Mouse (Mus musculus) liver, postnatal 0 days (tissue): ENCODE measurements around the gene Fgd4. TPM values are rescaled to one million over a fixed set of nuclear protein-coding genes. Genes with fewer than 3 reads are reported as not detected.
"Not testable (repeated sequence)": the region's sequence is repeated elsewhere in the genome, so short reads cannot be mapped to it uniquely, and the experiment has no call there.

ENCODE experiments used
- ATAC-seq: fragments of 200-750 bp; cut with Nextera tagmentation; 2 replicates; pipeline ENCODE4 v1.8.0; 2017; ENCODE audit warnings: mild to moderate bottlenecking, moderate library complexity
- DNase-seq: peaks from one replicate; pipeline ENCODE4 v3.0.0-alpha.2; 2016
- H3K27ac ChIP-seq: fragments of 300-500 bp; sonication (generic); 2 replicates; pipeline ENCODE4 v1.5.1; 2014; ENCODE audit warnings: antibody characterized with exemption, moderate library complexity, mild to moderate bottlenecking, low read depth
- H3K27me3 ChIP-seq: fragments of 300-500 bp; sonication (generic); 2 replicates; pipeline ENCODE4 v1.6.1; 2014; ENCODE audit warnings: low read length, control low read depth, mixed read lengths; ENCODE audit not compliant: insufficient read depth
- H3K36me3 ChIP-seq: fragments of 300-500 bp; sonication (generic); replicated peaks from 2 replicates; pipeline ENCODE4 v1.6.1; 2014; ENCODE audit warnings: mild to moderate bottlenecking, control low read depth, low read length, moderate library complexity, mixed read lengths; ENCODE audit not compliant: insufficient read depth
- H3K4me1 ChIP-seq: fragments of 300-500 bp; sonication (generic); 2 replicates; pipeline ENCODE4 v1.6.1; 2014; ENCODE audit warnings: antibody characterized with exemption, mild to moderate bottlenecking, control low read depth; ENCODE audit not compliant: insufficient read depth
- H3K4me2 ChIP-seq: fragments of 300-500 bp; sonication (generic); 2 replicates; pipeline ENCODE4 v1.6.1; 2014; ENCODE audit warnings: low read depth, mild to moderate bottlenecking, low read length, moderate library complexity, mixed read lengths
- H3K4me3 ChIP-seq: fragments of 300-500 bp; sonication (generic); 2 replicates; pipeline ENCODE4 v1.5.1; 2014; ENCODE audit warnings: low read depth, low read length
- H3K9ac ChIP-seq: fragments of 300-500 bp; sonication (generic); replicated peaks from 2 replicates; pipeline ENCODE4 v1.6.1; 2014; ENCODE audit warnings: mild to moderate bottlenecking, moderate library complexity
- H3K9me3 ChIP-seq: fragments of 300-500 bp; sonication (generic); 2 replicates; pipeline ENCODE4 v1.6.1; 2016; ENCODE audit warnings: mild to moderate bottlenecking, control low read depth, low read length, mixed read lengths
- CTCF ChIP-seq: sonication (generic); IDR thresholded peaks from 2 replicates; pipeline ENCODE4 v1.5.1; 2016; ENCODE audit warnings: antibody characterized with exemption, low read depth
- EP300 ChIP-seq: IDR thresholded peaks from 2 replicates; pipeline ENCODE4 v1.6.1; 2016; ENCODE audit warnings: antibody characterized with exemption, low read depth, mild to moderate bottlenecking
- WGBS: fragments of 180-500 bp; shearing (Covaris S2); extraction: QIAGEN DNeasy Blood & Tissue Kit; methylation state at CpG from one replicate; pipeline ENCODE4 v1.1.7; 2014; ENCODE audit not compliant: insufficient replicate concordance; 5-methylcytosine and 5-hydroxymethylcytosine counted together
- polyA plus RNA-seq: library from polyadenylated mRNA; unstranded; fragments of >200 nt; fragmentation: Nextera tagmentation; extraction: Ambion mirVana; gene quantifications from 2 replicates; pipeline ENCODE4 v1.2.1, GENCODE M21; 2015

Fgd4 gene
- polyA plus RNA-seq, 1 experiment from 2014 or later, result 2.1 TPM

- Histone ChIP-seq H3K36me3 (no peaks in the 10 kb centered on the region), H3K4me3 (no peak overlapping the region), H3K4me2 (no peak overlapping the region), H3K9ac (no peak overlapping the region), H3K27ac (no peak overlapping the region), H3K9me3 (no peaks in the 10 kb centered on the region), H3K27me3 (no peaks in the 10 kb centered on the region), H3K4me1 (0 out of 2 replicates have a peak, but pooled peaks cover 2% of the 10 kb centered on the region)
- ATAC-seq, result no peak
- WGBS, result 72% methylated on average over 2 of the region's 2 CpGs
- no peak for DNase-seq
- TF ChIP-seq EP300 (no peak), CTCF (no peak)
These were observed 46.3 kb downstream of the Fgd4 start for GRCm38 (mm10) chr16:16554098-16554497.

- no peak overlapping the region for H3K9ac ChIP-seq
- no peak for DNase-seq
- no peak overlapping the region for H3K4me3 ChIP-seq
- H3K27me3 ChIP-seq, result no peaks in the 10 kb centered on the region
- H3K27ac ChIP-seq, result no peak overlapping the region
- no peak overlapping the region for H3K4me2 ChIP-seq
- no peaks in the 10 kb centered on the region for H3K4me1 ChIP-seq
- TF ChIP-seq EP300 (no peak), CTCF (no peak)
- no peak for ATAC-seq
- WGBS, result 62% methylated on average over 2 of the region's 2 CpGs
- no peaks in the 10 kb centered on the region for H3K9me3 ChIP-seq
- no peaks in the 10 kb centered on the region for H3K36me3 ChIP-seq
These were observed 48.2 kb downstream of the Fgd4 start for GRCm38 (mm10) chr16:16552197-16552596.

GRCm38 (mm10) chr16:16549105-16549504 lies 51.2 kb downstream of the Fgd4 start:
- WGBS, result 51% methylated on average over 2 of the region's 2 CpGs
- no peak for TF ChIP-seq EP300
- TF ChIP-seq CTCF, result no peak
- Histone ChIP-seq H3K4me1 (no peaks in the 10 kb centered on the region), H3K9me3 (no peaks in the 10 kb centered on the region), H3K9ac (no peak overlapping the region), H3K27me3 (no peaks in the 10 kb centered on the region), H3K36me3 (no peaks in the 10 kb centered on the region), H3K4me3 (no peak overlapping the region), H3K27ac (no peak overlapping the region), H3K4me2 (no peak overlapping the region)
- no peak for DNase-seq
- no peak for ATAC-seq

GRCm38 (mm10) chr16:16546657-16547056 lies 53.7 kb downstream of the Fgd4 start:
- no peak for TF ChIP-seq EP300
- no peak for TF ChIP-seq CTCF
- Histone ChIP-seq H3K9ac (no peak overlapping the region), H3K4me2 (no peak overlapping the region), H3K4me1 (peaks cover 4% of the 10 kb centered on the region; the same call in 1 of the 2 replicates), H3K27me3 (no peaks in the 10 kb centered on the region), H3K36me3 (no peaks in the 10 kb centered on the region), H3K4me3 (no peak overlapping the region), H3K27ac (no peak overlapping the region), H3K9me3 (no peaks in the 10 kb centered on the region)
- no peak for DNase-seq
- WGBS, result 75% methylated on average over 1 of the region's 1 CpGs
- ATAC-seq, result no peak

- WGBS, result 53% methylated on average over 3 of the region's 3 CpGs
- H3K27me3 ChIP-seq, result no peaks in the 10 kb centered on the region
- no peaks in the 10 kb centered on the region for H3K9me3 ChIP-seq
- no peak overlapping the region for H3K4me3 ChIP-seq
- TF ChIP-seq EP300, result no peak
- no peak for TF ChIP-seq CTCF
- no peak overlapping the region for H3K4me2 ChIP-seq
- no peak overlapping the region for H3K9ac ChIP-seq
- peaks cover 4% of the 10 kb centered on the region; the same call in 1 of the 2 replicates for H3K4me1 ChIP-seq
- H3K36me3 ChIP-seq, result no peaks in the 10 kb centered on the region
- DNase-seq (no peak), ATAC-seq (no peak)
- H3K27ac ChIP-seq, result no peak overlapping the region
These were observed 57.4 kb downstream of the Fgd4 start for GRCm38 (mm10) chr16:16542956-16543441.

- H3K27me3 ChIP-seq, H3K36me3 ChIP-seq, H3K4me3 ChIP-seq, H3K9me3 ChIP-seq, H3K4me2 ChIP-seq, H3K9ac ChIP-seq, DNase-seq, H3K27ac ChIP-seq, ATAC-seq, H3K4me1 ChIP-seq: not testable (repeated sequence)
- 58% methylated on average over 2 of the region's 2 CpGs for WGBS
These were observed 61.0 kb downstream of the Fgd4 start for GRCm38 (mm10) chr16:16539396-16539795.

GRCm38 (mm10) chr16:16535232-16535631 lies 65.1 kb downstream of the Fgd4 start:
- Histone ChIP-seq H3K4me3 (no peak overlapping the region), H3K4me1 (no peaks in the 10 kb centered on the region), H3K9ac (no peak overlapping the region), H3K4me2 (no peak overlapping the region), H3K9me3 (no peaks in the 10 kb centered on the region), H3K27me3 (no peaks in the 10 kb centered on the region), H3K27ac (no peak overlapping the region), H3K36me3 (no peaks in the 10 kb centered on the region)
- ATAC-seq (no peak), DNase-seq (no peak)
- 67% methylated on average over 2 of the region's 2 CpGs for WGBS
- TF ChIP-seq CTCF, result 0 out of 2 replicates have a peak, but pooled peaks have one; percentile 4
- TF ChIP-seq EP300, result no peak
